Mouse (Mus musculus) left cerebral cortex, adult 9 months (tissue): ENCODE data around the gene Eno2.

Source experiments
- DNase-seq, 2 experiments: peaks; one replicate each; pipeline ENCODE4 v3.0.0; 2022; ENCODE audit warnings: low spot score in 2 of 2

Gene Eno2

DNA sequence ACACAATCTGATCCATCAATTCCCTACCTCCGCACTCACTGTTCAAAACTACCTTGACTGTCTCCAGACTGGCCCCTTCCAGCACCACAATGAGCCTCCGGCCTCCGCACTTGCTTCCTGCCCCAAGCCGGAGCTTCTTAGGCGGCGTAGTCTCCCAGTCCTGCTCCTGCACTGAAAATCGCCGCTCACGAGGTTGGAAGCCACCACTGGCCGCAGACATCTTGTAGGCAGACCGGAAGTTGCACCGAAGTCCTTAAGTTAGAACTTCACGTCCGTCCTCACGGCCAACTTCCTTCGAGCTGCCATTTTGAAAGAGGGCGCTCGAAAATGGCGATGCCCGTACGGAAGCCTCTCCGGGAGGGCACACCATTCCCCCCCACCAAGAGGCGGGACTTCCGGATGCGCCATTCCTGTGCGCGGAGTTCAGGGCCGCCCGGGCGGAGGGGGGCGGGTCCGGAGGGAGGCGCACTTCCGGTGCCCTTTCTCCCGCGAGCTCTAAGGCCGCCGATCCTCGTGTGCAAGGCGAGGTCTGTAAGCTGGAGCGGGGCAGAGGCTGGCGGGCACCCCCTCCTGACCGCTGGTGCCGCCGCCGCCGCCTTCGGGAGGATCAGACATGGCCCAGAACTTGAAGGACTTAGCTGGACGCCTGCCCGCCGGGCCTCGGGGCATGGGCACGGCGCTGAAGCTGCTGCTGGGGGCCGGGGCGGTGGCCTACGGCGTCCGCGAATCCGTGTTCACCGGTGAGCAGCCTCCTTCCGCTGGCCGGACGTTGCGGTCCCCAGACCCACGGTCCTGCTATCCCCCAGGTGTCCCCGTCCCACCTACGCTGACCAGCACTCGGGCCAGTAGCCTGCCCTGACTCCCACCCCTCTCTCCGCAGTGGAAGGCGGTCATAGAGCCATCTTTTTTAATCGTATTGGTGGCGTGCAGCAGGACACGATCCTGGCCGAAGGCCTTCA is 57.4 kb downstream of the Eno2 start, which contains the start of the genes Emg1 and Phb2:
Emg1 (minus strand) TSS at position 355 of the 959 bp plus-strand sequence.
Phb2 (plus strand) TSS at position 513 of the 959 bp plus-strand sequence.
- peak; percentile 94 to 98 for DNase-seq
